Mouse (Mus musculus) ES-Bruce4 (cell line): Measurements from ENCODE around the gene Kif3a.

Experiments
- CTCF ChIP-seq: IDR thresholded peaks from one replicate; pipeline ENCODE4 v1.8.1; 2011; ENCODE audit warnings: low read depth, low read length
- POLR2A ChIP-seq: IDR thresholded peaks from one replicate; pipeline ENCODE4 v1.8.1; 2011; ENCODE audit warnings: low read length; ENCODE audit not compliant: insufficient read depth

DNA sequence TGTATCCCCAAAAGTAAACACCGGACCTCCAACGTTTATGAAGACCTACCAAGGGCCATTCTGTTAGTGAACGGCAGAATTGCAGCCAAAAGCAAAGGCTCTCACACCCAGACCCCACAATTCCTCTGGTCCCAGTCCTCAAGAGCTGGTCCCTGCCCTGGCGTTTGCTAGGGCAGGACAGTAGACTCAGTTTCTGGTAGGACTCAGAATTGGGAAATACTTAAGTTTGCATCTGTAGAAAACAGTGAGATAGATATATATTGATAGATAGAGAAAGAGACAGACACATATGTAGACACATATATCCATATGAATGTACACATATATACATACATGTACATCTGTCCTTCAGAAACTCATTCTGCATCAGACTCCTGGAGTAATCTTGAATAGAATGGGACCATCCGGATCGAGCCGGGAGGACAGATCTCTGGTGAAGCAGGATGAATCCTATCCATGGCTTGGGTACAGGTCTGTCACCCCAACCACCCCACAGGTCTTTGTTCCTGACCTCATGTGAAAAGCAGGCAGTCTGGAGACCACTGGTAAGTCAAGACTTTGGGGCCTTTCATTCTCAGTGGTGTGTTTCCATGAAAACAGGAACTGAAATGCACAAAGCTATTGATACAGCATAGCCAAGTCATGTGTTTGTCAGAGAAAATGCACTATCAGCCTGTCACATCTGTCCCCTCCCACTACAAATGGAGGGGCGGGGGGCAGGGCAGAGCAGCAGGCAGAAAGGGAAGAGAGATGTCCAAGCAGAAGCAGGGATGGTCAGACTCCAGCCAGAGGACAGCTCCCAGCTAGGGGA, 49.8 kb downstream of the Kif3a start:
- TF ChIP-seq CTCF (no peak), POLR2A (no peak)
